Mouse (Mus musculus) cerebellum, postnatal 36 days (tissue): ENCODE measurements at regions not wholly inside any gene's neighbourhood (a gene's known extent, or its start where the extent isn't known, plus 50 kb on each side); places are given as distances from the start of the nearest gene placed in this dataset.

Source experiments
- DNase-seq, 2 experiments: peaks; one replicate each; pipeline ENCODE4 v3.0.0; 2021 to 2022; ENCODE audit warnings: mixed read lengths in 2 of 2

- DNase-seq = no peak
Observed at GRCm38 (mm10) chr12:32273474-32273873, 65.0 kb upstream of the Pik3cg start.

DNA sequence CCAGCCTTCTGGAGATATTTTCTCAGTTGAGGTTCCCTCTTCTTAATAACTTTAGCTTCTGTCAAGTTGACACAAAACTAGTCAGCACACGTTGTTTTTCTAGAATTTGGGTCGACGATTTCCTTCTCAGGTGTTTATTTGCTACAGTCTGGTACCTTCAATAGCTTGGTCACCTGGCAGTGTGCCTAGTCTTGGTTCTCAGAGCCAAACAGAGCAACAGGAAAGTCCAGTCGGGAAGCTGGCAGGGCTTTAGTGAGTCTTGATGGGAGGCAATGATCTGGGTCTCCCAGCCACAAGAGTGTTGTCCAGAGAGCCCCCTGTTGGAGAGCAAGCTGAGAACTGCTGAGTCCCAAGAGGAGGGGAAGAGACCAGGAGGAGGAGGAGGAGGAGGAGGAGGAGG is 71.4 kb upstream of the Pik3cg start:
- no peak for DNase-seq

DNA sequence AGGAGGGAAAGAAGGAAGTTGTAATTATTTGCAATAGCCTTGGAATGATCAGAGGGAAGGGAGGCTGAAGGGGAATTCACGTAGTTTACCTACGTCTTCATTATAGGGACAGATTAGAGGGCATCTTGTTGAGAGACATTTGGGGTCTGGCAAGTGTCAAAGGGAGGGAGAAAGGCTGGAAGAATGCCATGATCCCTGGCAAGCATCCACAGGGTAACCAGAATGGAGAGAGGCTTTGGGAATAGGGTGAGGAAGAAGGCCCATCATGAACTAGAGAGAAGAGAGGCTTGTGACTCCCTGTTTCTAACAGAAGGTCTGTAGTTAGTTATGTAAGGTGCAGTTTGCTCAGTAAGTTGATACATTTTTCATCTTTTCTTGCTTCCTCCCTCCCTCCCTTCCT is 71.8 kb upstream of the Pik3cg start:
- no peak for DNase-seq

DNA sequence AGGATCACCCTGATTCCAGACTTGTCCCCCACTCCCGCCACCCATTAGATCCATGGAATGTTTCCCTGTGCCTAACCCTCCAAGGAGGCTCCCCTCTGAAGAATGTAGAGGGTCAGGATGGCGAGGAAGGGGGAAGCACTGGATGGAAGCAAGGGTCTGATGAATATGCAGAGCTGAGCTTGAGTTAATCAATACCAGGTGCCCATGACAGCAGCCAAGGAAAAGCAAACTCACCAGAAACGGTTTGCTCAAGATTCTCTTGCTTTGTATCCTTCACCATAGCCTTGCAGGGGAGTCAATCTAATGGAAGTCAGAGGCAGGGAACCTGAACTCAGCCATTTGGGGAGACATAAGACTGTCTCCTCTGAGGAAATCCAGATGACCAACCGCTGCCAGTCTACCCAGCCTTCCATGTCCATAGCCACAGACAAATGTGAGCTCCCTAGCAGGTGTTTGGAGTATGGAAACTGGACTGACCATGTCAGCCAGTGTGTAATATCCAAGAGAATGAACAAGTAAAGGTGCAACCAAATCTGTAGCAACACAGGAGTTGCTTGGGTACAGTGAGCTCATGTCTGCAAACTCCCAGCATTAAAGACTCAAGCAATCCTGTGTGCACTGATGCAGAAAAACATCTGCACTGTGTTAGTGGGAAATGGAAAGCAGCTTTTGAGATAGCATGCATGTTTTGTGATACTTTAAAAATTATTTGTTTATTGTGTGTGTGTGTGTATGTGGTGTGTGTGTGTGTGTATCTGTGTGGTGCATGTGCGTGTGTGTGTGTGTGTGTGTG is 74.1 kb upstream of the Pik3cg start:
- no peak for DNase-seq

DNA sequence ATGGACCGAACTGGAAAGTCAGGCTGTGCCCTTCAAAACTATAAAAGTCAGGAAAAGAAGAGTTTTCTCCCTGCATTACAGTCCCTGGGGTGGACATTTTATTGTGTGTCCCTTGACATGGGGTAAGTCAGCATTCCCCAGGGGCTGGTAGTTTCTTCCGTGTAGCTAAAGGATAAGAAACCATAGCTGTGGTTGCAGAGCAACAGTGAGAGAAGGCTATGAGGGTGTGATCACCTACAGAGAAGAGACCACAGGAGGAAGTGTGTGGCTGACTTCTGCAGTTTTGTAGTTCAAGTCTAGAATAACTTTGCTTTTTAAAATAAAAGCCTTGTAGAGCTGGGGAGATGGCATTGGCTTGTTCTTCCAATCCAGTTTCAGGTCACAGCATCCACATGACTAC is 76.6 kb upstream of the Pik3cg start:
- no peak for DNase-seq

DNA sequence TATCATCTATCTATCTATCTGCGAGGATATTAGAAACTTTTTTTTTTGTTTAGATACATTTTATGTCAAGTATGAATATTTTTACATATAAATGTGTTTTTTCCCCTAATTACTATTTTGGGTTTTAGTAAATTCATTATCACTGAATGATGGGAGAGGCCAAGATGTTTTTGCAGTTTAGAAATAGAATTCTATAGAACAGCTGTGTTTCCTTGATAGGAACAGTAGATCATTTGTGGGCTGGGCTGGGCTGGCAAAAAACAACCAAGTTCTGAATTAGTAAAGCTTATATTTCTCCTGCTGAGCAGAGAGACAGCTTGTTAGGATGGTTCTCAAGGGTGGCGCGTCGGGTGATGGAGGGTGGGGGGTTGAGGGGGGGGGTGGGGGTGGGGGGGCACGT is 78.2 kb upstream of the Pik3cg start:
- DNase-seq = no peak

- DNase-seq = no peak
Observed at GRCm38 (mm10) chr12:32291145-32291544, 82.7 kb upstream of the Pik3cg start.

DNA sequence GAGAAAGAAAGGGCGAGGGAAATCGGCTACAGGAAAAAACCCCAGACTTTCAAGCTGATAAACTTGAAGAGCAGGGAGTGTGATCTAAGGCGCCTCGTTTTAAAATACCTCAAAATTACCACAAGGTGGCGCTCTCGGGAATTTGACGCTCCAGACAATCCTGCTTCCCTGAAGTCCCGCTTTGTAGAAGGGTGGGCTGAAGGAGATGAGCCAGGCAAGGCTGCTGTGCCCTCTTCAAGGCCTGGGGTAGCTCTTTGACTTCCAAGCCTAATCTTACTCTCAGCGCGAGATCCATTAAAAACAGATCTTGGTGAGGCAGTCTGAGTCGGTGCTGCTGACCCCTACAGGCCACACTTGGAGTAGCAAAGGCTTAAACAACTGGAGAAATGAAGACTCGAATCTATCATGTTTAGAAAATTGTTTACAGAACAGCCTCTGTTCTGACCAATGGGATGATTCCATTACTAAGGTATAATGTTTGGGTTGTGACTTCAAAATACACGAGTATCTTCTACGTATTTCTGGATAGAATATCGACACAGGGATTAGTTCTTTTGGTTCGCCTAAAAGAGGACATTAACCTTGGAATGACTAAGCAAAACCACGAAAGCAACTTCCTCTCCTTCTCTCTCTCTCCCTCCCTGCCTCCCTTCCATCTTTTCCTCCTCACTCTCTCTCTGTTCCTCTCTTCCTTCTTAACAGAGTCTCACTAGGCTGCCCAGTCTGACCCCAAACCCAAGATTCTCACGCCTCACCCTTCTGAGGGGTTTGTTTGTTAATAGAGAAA is 83.7 kb upstream of the Pik3cg start:
- peak; percentile 27 to 40 for DNase-seq

DNA sequence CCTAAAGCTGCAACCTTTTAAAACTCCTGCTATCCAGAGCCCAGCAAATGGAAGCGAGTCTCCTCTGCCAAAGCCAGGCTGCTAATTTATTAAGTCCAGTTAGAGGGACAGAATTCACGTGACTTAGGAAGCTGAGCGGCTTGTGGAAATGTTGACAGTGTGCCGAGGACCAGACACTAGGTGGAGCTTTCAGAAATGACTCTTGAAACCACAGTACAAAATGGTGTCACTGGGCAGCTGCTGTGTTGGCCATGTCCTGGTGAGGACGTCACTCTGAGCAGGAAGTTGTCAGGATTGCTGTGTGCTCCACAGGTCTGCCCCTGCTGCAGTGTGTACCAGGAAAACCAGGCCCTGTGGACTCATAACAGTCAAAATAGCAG is 84.3 kb upstream of the Pik3cg start:
- no peak for DNase-seq

- DNase-seq = no peak
Observed at GRCm38 (mm10) chr12:32297431-32297830, 81.1 kb upstream of the Ccdc71l start.

DNA sequence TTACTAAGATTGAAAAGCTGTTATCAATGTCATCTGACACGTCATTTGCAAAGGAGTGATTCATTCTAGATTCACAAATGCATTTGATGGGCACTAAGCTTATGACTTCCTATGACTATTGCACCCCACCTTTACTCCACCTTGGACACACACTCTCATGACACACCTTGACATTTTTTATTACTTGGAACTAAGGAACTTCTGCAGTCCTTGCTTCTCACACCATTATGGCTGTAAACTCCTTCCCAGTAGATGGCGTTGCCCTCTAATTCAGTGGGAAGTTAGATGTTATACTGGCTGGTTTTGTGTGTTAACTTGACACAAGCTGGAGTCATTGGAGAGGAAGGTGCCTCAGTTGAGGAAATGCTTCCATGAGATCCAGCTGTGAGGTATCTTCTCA is 78.8 kb upstream of the Ccdc71l start:
- DNase-seq = no peak

GRCm38 (mm10) chr12:32305736-32306135 is 72.8 kb upstream of the Ccdc71l start:
- DNase-seq = no peak

DNA sequence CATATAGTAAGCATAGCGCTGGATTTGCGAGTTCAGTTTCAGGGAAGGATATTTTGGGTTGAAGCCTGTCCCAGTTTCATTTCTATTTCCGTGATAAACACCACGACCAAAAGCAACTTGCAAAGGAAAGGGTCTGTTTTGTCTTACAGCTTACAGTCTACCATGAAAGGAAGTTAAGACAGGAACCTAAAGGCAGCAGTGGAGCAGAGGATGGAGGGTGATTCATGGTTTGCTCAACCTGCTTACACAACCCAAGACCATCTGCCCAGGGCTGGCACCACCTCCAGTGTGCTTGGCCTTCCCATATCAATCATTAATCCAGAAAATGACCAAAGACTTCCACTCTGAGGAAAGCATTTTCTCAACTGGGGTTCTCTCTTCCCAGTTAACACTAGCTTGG is 72.2 kb upstream of the Ccdc71l start:
- no peak for DNase-seq

GRCm38 (mm10) chr12:32307280-32308006 is 71.1 kb upstream of the Ccdc71l start:
- no peak for DNase-seq

GRCm38 (mm10) chr12:32315099-32315783 is 63.3 kb upstream of the Ccdc71l start:
- DNase-seq = no peak
